Mouse (Mus musculus): ENCODE measurements at regions not wholly inside any gene's neighbourhood (a gene's known extent, or its start where the extent isn't known, plus 50 kb on each side); places are given as distances from the start of the nearest gene placed in this dataset.

DNA sequence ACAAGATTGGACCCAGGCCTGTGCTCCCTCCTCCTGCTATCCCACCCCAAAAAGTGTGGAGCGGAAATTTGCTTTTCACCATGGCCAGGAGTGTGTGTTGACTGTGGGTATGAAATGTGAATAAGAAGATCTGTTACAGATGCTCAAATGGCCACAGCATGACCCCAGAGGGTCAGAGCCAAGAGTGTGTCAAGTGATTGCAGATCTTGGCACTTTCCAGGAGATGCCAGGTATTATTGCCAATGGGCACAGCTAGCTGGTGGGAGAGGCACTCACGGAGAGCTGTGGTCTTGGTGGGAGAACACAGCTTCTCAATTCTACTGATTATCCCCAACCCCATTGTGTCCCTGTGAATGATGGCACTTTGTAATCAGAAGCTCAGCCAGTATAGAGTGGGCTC lies 62.7 kb downstream of the Smim20 start:
- DNase-seq, result no peak

- no peak for DNase-seq
Measured at GRCm38 (mm10) chr5:53336704-53337103, 69.8 kb downstream of the Smim20 start.

- no peak for DNase-seq
Measured at GRCm38 (mm10) chr5:53337816-53338215, 70.9 kb downstream of the Smim20 start.

DNA sequence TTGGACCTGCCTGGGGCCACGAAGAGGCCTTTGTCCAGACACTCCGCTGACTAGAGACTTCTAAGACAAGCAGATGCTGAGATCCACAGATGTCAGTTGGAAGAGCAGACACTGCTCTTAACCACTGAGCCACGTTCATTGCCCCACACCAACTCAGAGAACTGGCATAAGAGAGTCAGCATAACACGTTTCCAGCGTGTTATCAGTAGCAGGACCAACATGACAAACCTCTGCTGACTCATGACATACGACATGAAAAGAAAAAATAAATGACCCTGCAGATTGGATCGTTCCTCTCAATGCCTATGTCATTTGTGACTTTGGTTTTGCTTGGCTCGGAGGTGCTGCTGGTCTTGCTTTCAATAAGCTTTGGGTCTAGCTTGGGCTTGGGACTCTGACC lies 78.3 kb downstream of the Smim20 start:
- no peak for DNase-seq

GRCm38 (mm10) chr5:53346028-53346427 lies 79.1 kb downstream of the Smim20 start:
- no peak for DNase-seq

DNA sequence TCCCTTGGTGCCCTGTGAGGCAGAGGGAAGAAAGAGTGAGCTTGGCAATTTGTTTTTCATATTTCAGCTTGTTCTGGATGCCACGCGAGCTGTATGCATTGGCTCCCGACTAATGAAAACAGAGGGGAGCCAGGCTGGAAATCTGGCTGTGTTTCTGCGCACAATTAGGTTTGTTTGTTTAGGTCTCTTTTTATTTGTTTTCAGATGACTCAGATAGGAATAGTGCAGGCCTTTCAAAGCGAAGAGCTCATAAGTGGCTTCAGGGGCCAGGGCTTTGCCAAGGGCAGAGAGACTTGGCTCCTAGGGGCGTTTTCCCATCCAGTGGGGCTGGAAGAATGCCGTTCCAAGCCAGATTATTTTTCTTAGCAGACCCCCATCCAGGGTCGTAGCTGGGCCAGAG lies 79.9 kb downstream of the Smim20 start:
- DNase-seq, result no peak

DNA sequence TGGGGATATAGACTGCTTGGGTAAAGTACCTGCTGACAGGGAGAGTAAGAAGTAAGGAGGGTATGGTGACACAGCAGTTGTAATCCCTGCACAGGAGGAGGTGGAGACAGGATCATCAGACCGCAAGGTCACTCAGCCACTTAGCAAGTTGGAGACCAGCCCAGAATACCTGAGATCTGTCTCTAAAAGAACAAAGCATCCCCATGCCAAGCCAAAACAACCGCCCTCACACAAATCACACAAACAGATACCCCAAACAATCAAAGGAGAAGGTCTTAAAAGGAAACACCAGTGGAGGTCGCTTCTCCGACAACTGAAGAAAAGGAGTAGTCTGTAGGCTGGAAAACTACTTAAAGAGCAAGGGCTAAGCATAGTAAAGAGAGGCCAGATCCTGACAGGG lies 86.0 kb downstream of the Smim20 start:
- no peak for DNase-seq

DNA sequence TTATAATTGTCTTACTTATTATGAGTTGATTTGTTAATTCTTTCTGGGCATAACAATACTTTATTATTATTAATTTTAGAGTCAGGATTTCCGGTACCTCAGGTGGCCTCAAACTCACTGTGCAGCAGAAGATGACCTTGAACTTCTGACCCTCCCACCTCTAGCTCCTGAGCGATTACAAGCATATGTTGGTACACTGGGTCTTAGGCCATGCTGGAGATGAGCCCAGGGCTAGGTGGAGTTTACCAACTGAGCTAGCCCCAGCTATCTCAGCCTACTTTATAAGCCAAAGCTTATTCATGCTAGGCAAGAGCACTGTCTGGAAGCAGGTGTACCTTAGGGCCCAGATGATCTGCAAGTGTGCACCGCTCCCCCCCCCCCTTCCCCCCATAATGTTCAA lies 87.4 kb downstream of the Smim20 start:
- DNase-seq, result no peak

GRCm38 (mm10) chr5:53355069-53355468 lies 88.2 kb downstream of the Smim20 start:
- DNase-seq, result peak; percentile 82

- no peak for DNase-seq
Measured at GRCm38 (mm10) chr5:53357086-53357608, 90.3 kb downstream of the Smim20 start.

DNA sequence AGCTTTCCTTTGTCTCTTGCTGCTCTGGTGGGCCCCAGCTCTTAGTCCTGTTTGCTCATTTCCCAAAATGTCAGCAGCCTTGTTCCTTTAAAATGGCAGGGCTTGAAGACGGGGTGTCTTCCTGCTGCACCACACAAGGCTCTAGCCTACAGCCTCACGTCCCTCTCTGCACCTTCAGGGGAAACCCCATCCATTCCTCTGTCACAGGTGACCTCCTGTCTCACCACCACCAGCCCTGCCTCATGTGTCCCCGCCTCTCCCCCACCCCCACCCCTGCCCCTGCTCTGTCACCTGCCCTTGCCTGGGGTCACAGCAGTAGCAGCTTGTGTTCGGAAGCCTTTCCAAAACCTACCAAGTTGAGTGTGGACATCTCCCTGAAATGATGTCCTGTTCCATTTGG lies 91.3 kb downstream of the Smim20 start:
- DNase-seq, result no peak

GRCm38 (mm10) chr5:53359887-53360286 lies 93.0 kb downstream of the Smim20 start:
- no peak for DNase-seq

DNA sequence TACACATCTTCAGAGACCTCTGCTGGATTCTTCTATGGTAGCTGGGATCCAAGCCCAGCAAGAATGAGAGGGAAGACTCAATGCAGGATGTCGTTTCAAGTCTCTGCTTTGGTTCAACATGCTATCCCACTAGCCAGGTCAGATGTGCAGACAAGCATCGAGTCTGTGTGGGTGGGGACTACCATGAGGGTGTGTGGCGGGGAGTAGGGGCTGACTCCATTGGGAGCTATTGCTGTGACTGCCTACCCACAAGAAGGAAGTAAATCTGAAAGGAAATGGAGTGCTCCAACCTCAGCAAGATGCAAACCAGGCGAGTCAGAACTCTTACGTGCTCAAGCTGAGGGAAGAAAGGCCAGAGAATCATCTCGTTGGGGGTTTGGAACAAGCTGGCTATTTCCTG lies 94.4 kb downstream of the Smim20 start:
- DNase-seq, result no peak

- no peak for DNase-seq
Measured at GRCm38 (mm10) chr5:53363898-53364297, 97.0 kb downstream of the Smim20 start.

DNA sequence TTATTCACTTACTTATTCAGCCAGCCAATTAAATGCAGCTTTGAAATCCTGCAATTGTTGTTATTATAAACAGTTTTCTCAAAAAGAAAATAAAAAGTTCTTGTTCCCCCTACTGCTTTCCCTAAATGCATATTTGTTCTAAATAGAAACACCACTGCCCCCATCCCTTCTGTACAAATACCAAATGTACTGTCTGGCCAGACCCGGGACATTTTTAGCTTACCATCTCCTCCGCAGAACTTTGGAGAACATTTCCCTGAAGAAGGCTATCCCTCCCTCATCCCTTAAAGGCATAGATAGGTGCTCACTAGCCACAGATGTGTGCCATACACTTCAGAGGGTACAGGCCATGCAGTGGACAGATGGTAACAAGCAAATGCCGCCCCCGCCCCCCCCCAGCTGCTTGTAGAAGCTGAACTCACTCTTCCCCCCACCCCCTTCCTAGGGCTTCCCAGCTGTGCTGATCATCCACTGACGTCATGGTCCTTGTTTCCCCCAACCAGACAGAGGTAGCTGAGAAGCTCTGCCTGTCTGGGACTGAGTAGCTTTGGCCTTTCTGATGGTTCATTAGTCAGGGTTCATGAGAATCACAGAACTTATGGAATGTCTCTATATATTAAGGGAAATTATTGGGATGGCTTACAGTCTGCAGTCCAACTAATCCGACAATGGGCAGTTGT lies 98.9 kb upstream of the Rbpj start:
- DNase-seq, result no peak

GRCm38 (mm10) chr5:53370272-53370671 lies 95.7 kb upstream of the Rbpj start:
- no peak for DNase-seq

- DNase-seq, result peak; percentile 21
Measured at GRCm38 (mm10) chr5:53371638-53372037, 94.3 kb upstream of the Rbpj start.

DNA sequence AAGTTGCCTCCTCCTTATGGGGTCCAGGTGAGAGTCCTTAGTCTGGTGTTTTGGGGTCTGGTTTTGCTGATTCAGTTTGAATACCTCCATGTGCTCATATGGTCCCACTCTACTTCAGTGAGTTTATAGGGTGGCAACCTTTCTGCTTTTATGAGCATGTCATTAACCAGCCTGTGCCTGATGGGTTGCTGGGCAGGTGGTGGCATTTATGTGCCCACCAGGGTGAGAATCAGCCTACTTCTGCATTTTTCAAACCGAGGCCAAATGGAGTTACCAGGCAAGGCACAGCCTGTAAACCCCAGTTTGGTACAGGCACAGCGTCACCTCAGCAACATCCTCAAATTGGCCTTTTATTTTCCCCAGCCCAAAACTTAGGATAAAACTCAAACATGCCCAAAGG lies 92.6 kb upstream of the Rbpj start:
- no peak for DNase-seq

DNA sequence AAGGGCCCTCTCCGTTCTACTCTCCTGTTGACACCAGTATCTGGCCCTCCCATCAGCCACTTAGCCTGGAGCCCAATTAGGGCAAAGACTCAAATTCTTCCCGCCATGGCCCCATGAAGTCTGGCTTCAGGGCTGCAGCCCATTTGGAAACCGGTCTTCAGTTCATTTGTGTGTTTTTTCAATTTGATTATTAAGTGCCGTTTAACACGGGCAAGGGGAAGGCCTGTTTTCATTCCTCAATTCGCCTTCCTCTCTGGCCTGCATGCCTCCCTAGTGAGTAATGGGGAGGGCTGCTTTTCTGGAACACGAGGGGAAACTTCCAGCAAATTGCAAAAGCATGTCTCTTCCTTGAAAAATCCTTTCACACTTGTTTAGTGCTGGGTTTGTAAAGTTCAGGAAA lies 89.1 kb upstream of the Rbpj start:
- no peak for DNase-seq

DNA sequence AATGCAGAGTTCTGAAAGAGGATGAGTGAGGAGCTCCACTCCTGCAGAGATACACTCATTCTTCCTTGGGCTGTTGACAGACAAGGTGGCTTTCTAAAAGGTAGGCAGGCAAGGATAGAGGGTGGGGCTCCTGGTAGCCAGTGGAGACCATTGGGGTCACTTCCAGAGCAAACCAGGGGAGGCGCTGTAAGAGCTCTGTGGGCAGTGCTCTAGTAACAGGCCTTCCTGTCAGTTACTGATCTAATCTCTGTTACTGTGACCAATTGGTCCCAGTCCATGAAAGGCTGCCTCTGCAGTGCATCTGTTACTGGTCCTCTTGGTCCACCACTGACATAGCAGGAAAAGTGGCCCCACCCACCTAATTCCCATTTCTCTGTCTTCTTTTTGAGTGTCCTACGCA lies 88.3 kb upstream of the Rbpj start:
- DNase-seq, result no peak

GRCm38 (mm10) chr5:53378106-53378505 lies 87.8 kb upstream of the Rbpj start:
- DNase-seq, result no peak

DNA sequence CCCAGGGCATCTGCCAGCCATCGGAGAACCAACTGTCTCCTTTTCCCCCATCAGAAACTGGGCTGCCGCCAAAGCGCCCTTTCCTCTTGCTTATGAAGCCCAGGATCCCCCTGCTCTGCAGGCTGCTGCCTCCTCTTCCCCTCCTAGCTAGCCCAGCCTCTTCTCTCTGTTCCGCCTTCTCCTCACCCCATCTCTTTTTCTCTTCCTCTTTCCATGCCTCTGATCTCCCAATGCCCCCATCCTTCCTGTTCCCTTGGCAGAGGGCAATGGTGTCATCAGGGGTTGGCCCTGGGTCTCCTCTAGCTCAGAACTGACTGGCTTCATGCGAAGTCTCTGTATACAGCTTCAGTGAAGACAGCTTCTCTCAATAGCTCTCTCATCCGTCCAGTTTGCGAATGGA lies 87.4 kb upstream of the Rbpj start:
- DNase-seq, result no peak

GRCm38 (mm10) chr5:53379612-53380011 lies 86.3 kb upstream of the Rbpj start:
- no peak for DNase-seq

DNA sequence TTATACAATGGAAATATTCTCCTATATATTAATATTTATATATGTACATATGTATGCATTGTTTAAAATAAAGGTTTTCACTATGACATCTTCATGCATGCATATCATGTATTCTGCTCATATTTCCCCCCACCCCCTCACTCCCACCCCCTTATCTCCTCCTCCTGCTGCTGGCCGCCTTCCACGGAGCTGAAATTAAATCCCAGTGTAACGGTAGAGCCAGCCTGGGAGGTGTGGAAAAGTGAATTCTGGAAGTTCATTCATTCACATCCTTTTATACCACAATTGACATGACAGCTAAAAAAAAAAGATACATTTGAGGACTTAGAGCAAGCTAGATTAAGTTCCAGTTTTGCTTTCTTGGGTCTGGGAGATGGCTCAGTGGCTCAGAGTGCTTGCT lies 85.7 kb upstream of the Rbpj start:
- DNase-seq, result no peak
